Mouse (Mus musculus): Measurements from ENCODE around the gene Ccdc51. TPM values are rescaled to one million over a fixed set of nuclear protein-coding genes. Genes with fewer than 3 reads are reported as not detected.
A peak's percentile ranks its signal among the peaks of the same experiment; 100 is the strongest.

The Ccdc51 gene
- polyA plus RNA-seq, 1 experiment = 6.4 TPM

- TF ChIP-seq POLR2A (IDR thresholded peaks at IDR 0.05; ENCODE audit: borderline replicate concordance, low read depth, low read length) (no peak), CTCF (IDR thresholded peaks at IDR 0.05; ENCODE audit: low read depth, low read length) (no peak)
- Histone ChIP-seq H3K4me1 (ENCODE audit: control insufficient read depth, insufficient read depth, low read length) (peaks cover 7% of the 10 kb centered on the region), H3K4me3 (ENCODE audit: insufficient read depth, low read length) (peak within 1 kb of the TSS; percentile 82), H3K27ac (ENCODE audit: insufficient read depth, low read depth, low read length) (peak within 1 kb of the TSS; percentile 37; the same call in 1 of the 2 replicates)
These were observed 8.4 kb upstream of the Ccdc51 start, which contains the start of gene Atrip for GRCm38 (mm10) chr9:109073661-109074573. TSS of gene Atrip (minus strand) at chr9:109074124.

- Histone ChIP-seq H3K4me1 (ENCODE audit: control insufficient read depth, insufficient read depth, low read length) (peaks cover 8% of the 10 kb centered on the region), H3K27ac (ENCODE audit: insufficient read depth, low read depth, low read length) (no peak overlapping the region), H3K4me3 (ENCODE audit: insufficient read depth, low read length) (no peak overlapping the region)
- TF ChIP-seq POLR2A (IDR thresholded peaks at IDR 0.05; ENCODE audit: borderline replicate concordance, low read depth, low read length) (no peak), CTCF (IDR thresholded peaks at IDR 0.05; ENCODE audit: low read depth, low read length) (no peak)
These were observed 1.8 kb upstream of the Ccdc51 start for GRCm38 (mm10) chr9:109080516-109080915.

GRCm38 (mm10) chr9:109081749-109082123 is 557 bp upstream of the Ccdc51 start:
- no peak for TF ChIP-seq CTCF (IDR thresholded peaks at IDR 0.05; ENCODE audit: low read depth, low read length)
- TF ChIP-seq POLR2A (IDR thresholded peaks at IDR 0.05; ENCODE audit: borderline replicate concordance, low read depth, low read length) = no peak
- H3K4me3 ChIP-seq (ENCODE audit: insufficient read depth, low read length) = peak overlapping the region; percentile 86
- peak overlapping the region; percentile 26 for H3K27ac ChIP-seq (ENCODE audit: insufficient read depth, low read depth, low read length)
- H3K4me1 ChIP-seq (ENCODE audit: control insufficient read depth, insufficient read depth, low read length) = peaks cover 8% of the 10 kb centered on the region

- H3K27ac ChIP-seq (ENCODE audit: insufficient read depth, low read depth, low read length) = no peak overlapping the region
- H3K4me1 ChIP-seq (ENCODE audit: control insufficient read depth, insufficient read depth, low read length) = peaks cover 20% of the 10 kb centered on the region
- no peak for TF ChIP-seq POLR2A (IDR thresholded peaks at IDR 0.05; ENCODE audit: borderline replicate concordance, low read depth, low read length)
- TF ChIP-seq CTCF (IDR thresholded peaks at IDR 0.05; ENCODE audit: low read depth, low read length) = no peak
- no peak overlapping the region for H3K4me3 ChIP-seq (ENCODE audit: insufficient read depth, low read length)
These were observed 2.6 kb downstream of the Ccdc51 start for GRCm38 (mm10) chr9:109084922-109085321.

- no peak for TF ChIP-seq POLR2A (IDR thresholded peaks at IDR 0.05; ENCODE audit: borderline replicate concordance, low read depth, low read length)
- TF ChIP-seq CTCF (IDR thresholded peaks at IDR 0.05; ENCODE audit: low read depth, low read length) = peak; percentile 51; the same call in 1 of the 2 replicates
- H3K4me1 ChIP-seq (ENCODE audit: control insufficient read depth, insufficient read depth, low read length) = peaks cover 15% of the 10 kb centered on the region
These were observed 5.7 kb downstream of the Ccdc51 start for GRCm38 (mm10) chr9:109087987-109088386.

GRCm38 (mm10) chr9:109090446-109090845 is 8.2 kb downstream of the Ccdc51 start:
- H3K4me1 ChIP-seq (ENCODE audit: control insufficient read depth, insufficient read depth, low read length) = peaks cover 12% of the 10 kb centered on the region
- TF ChIP-seq CTCF (IDR thresholded peaks at IDR 0.05; ENCODE audit: low read depth, low read length) = no peak
- no peak overlapping the region for H3K27ac ChIP-seq (ENCODE audit: insufficient read depth, low read depth, low read length)
- no peak overlapping the region for H3K4me3 ChIP-seq (ENCODE audit: insufficient read depth, low read length)

More at GRCm38 (mm10) chr9:109087987-109088386, 5.7 kb downstream of the Ccdc51 start:
- H3K4me3 ChIP-seq (ENCODE audit: insufficient read depth, low read length) = no peak overlapping the region
- H3K27ac ChIP-seq (ENCODE audit: insufficient read depth, low read depth, low read length) = no peak overlapping the region

- TF ChIP-seq CTCF (IDR thresholded peaks at IDR 0.05; ENCODE audit: low read depth, low read length) (no peak), POLR2A (IDR thresholded peaks at IDR 0.05; ENCODE audit: borderline replicate concordance, low read depth, low read length) (no peak)
- Histone ChIP-seq H3K4me1 (ENCODE audit: control insufficient read depth, insufficient read depth, low read length) (peaks cover 11% of the 10 kb centered on the region), H3K4me3 (ENCODE audit: insufficient read depth, low read length) (no peak overlapping the region), H3K27ac (ENCODE audit: insufficient read depth, low read depth, low read length) (no peak overlapping the region)
These were observed 9.5 kb downstream of the Ccdc51 start for GRCm38 (mm10) chr9:109091802-109092201.

GRCm38 (mm10) chr9:109092799-109093198 is 10.5 kb downstream of the Ccdc51 start:
- peaks cover 4% of the 10 kb centered on the region for H3K4me1 ChIP-seq (ENCODE audit: control insufficient read depth, insufficient read depth, low read length)
- H3K27ac ChIP-seq (ENCODE audit: insufficient read depth, low read depth, low read length) = no peak overlapping the region
- no peak overlapping the region for H3K4me3 ChIP-seq (ENCODE audit: insufficient read depth, low read length)
- TF ChIP-seq CTCF (IDR thresholded peaks at IDR 0.05; ENCODE audit: low read depth, low read length) (no peak), POLR2A (IDR thresholded peaks at IDR 0.05; ENCODE audit: borderline replicate concordance, low read depth, low read length) (no peak)

GRCm38 (mm10) chr9:109093786-109094552 is 11.7 kb downstream of the Ccdc51 start:
- Histone ChIP-seq H3K27ac (ENCODE audit: insufficient read depth, low read depth, low read length) (no peak overlapping the region), H3K4me1 (ENCODE audit: control insufficient read depth, insufficient read depth, low read length) (peaks cover 3% of the 10 kb centered on the region; the same call in 1 of the 2 replicates), H3K4me3 (ENCODE audit: insufficient read depth, low read length) (no peak overlapping the region)
- TF ChIP-seq CTCF (IDR thresholded peaks at IDR 0.05; ENCODE audit: low read depth, low read length) = no peak
- TF ChIP-seq POLR2A (IDR thresholded peaks at IDR 0.05; ENCODE audit: borderline replicate concordance, low read depth, low read length) = no peak

All from bone marrow macrophage, adult 2 months (primary cell).